Mouse (Mus musculus): Measurements from ENCODE around the gene Ces4a.

Ces4a gene

GRCm38 (mm10) chr8:105167116-105167515 is 35.5 kb downstream of the Ces4a start:
- intact Hi-C loops (cut with DNase I): no loop called here

DNA sequence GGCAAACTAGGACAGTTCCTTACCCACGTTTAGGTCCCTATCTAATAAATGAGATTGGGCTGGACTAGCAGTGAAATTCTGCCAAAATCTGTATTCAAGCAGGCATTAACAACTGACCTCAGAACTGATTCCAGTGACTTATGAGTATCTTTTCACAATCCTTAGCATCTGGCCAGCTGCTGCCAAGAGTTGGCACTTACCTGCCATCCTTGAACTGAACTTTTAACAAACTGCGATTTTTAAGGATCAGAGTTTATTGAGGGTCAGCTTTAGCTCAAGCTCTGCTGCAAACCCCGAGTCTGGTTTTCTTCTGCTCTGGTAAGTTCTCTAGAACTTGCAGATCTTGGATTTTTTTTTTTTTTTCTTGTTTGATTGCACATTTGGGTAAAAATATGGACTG is 38.0 kb downstream of the Ces4a start:
- intact Hi-C loops (cut with DNase I): no loop called here

DNA sequence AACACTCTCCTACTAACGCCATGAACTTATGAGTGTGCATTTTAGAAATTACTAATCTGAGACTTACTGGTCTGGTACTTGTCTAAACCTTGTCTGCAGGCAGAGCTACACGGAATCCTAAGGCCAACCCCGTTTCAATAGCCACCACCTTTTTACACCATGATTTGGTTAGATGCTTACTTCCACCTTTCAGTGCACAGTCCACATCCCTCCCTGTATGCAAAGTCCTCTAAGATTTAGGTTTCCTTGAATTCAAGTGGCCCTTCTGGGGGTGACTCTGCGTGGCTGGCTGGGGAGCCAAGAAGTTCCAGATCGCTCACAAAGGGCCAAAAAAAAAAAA is 38.4 kb downstream of the Ces4a start:
- intact Hi-C loops (cut with DNase I): no loop called here

DNA sequence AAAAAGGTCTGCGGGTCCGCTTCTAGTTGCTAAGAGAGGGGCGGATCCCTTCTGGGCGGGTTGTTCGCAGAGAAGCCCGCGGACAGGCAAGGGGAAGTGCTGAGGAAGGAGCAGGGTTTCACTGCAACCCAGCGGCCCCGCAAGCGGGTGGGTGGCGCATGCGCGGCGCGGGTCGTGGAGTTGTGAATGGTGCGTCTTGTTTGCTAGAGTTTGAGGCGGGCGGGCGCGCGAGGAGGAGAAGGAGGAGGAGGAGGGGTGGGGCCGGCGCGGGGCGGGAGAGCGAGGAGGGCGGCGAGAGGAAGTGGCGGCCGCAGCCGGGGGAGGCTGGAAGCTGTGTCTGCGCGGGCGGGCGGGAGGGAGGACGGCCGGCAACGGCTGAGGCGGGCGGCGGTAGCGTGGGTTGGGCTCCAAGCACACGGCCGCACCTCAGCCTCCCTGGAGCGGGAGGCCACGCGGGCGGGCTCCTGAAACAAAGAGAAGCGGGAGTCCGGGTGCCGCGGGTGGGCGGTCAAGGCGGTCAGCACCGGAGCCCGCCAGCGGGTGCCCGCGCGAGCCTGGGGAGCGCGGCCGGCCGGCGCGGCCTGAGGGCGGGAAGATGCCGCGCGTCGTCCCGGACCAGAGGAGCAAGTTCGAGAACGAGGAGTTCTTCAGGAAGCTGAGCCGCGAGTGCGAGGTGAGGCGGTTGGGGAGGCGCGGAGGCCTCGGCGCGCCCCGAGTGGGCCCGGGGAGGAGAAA is 38.9 kb downstream of the Ces4a start, which contains the start of gene Cbfb:
Gene Cbfb (plus strand): TSS at position 294 of the 735 bp plus-strand sequence.
- intact Hi-C loops (cut with DNase I): no loop called here

DNA sequence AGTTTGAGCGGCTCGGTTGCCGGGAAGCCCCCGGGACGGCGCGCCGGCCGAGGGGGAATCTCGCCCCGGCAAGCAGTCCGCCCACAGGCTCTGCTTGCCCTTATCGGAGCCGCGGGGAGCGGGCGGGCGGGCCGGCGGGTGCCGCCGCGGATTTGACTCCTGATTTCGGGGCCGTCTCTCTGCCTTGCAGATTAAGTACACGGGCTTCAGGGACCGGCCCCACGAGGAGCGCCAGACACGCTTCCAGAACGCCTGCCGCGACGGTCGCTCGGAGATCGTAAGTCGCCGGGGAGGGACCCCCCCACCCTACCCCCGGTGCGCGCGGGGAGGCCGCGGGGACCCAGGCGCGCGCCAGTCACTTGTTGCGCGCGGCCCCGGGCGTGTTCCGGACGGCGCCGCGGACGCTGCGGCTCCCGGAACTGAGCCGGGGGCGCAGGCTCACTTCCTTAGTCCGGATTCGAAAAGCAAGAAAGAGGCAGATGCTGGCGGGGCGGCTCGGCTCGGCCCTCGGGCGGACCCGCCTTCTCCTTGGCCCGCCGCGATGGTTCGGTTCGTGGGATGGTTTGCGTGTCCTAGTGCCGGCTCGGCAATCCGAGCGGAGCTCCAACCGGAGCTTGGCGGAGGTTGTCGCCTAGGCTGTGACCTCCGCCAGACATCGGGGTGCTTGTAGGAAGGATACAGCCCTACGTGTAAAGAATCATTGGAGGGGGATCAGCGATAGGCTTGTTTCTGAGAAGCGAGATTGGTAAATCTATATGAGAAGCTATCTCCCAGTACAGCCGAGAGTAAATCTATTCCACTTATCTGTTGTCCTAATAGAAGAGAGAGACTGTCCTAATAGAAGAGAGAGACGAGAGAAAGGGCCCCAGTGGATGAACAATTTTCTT is 39.8 kb downstream of the Ces4a start:
- intact Hi-C loops (cut with DNase I): no loop called here

- intact Hi-C loops (cut with DNase I): no loop called here
Observed at GRCm38 (mm10) chr8:105172003-105172362, 40.4 kb downstream of the Ces4a start.

DNA sequence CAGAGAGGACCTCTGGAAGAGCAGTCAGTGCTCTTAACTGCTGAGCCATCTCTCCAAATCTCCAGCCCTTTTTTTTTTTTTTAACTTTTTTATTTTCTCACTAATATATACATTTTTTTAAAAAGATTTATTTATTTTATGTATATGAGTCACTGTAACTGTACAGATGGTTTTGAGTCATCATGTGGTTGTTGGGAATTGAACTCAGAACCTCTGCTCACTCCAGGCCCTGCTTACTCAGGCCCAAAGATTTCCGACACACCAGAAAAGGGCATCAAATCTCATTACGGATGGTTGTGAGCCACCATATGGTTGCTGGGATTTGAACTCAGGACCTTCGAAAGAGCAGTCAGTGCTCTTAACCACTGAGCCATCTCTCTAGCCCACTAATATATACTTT is 43.7 kb downstream of the Ces4a start:
- intact Hi-C loops (cut with DNase I): loop anchor here (2.0 kb wide), 1 partner anchor 50 kb away; the partner anchor contains the start of gene D230025D16Rik

DNA sequence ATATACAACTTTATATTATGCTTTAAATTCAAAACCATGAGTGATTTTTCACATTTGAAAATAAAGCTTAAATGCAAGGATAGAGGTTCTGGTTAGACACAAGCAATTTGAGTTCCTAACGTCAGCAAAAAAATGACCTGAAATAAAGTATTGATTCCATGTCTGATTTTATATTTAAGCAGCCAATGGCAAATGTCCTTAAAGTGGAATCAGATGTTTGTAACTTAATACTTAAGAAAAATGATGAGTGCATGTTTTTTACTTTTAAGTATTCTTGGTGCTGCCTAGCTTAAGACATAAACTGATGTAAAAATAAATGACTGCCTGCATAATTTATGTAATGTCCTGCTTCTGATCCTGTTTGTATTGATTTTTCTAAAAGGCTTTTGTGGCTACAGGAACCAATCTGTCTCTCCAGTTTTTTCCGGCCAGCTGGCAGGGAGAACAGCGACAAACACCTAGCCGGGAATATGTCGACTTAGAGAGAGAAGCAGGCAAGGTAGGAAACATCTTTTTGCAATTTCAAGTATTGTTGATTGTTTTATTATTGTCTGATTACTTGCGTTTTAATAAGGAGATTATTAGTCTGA is 46.7 kb downstream of the Ces4a start:
- intact Hi-C loops (cut with DNase I): no loop called here

GRCm38 (mm10) chr8:105182201-105182600 is 50.6 kb downstream of the Ces4a start:
- intact Hi-C loops (cut with DNase I): no loop called here

DNA sequence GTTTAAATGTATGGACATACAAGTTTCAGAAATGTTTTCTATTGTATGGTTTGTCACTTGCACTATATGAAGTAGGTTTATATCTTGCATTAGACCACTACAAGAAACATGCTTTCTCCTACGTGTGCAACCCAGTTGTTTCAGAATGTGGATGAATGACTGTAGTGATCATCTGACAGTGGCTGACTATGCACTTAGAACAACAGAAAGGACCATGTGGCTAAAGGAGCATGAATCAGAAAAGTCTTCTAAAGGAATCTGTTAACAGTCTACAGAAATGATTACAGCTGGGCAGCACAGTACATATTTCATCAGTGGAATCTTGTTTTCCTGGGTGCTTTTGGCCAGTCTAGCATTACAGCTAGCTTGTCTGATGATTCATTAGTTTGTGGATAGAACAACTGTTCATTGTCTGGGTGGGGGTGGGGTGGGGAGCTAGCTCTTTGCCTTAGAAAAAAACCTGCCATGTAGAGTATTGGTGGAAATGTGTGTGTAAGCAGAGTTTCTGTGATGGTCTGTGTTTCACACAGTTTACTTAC is 54.9 kb downstream of the Ces4a start:
- intact Hi-C loops (cut with DNase I): no loop called here

GRCm38 (mm10) chr8:105192182-105192581 is 60.6 kb downstream of the Ces4a start:
- intact Hi-C loops (cut with DNase I): no loop called here

Data from adrenal gland (tissue).